Mouse (Mus musculus): ENCODE data around the gene Trpc3. TPM values are rescaled to one million over a fixed set of nuclear protein-coding genes. Genes with fewer than 3 reads are reported as not detected.
"Not testable (repeated sequence)": the region's sequence is repeated elsewhere in the genome, so short reads cannot be mapped to it uniquely, and the experiment has no call there.

Gene Trpc3
- total RNA-seq, 2 experiments from 2014 or later: not detected

DNA sequence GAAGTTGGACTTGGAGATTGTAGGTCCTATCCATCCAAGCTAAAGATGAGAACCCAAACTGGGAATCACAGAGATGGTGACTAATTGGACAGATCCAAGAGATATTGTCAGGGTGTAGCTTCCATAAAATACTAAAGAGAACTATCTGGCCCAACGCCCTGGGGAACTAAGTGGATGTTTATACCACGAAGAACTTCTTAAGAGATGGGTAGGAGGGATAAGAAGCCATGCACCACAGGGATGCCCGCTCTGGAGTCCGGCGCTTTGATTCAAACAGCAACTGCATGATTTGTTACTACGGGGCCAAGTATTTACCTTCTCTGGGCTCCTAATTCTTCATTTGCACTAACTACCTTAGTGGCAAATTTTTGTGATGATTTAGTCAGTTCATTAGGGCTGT is 77.3 kb downstream of the Trpc3 start:
- ATAC-seq (replicated peaks; ENCODE audit: low FRiP score, low TSS enrichment, poor library complexity, severe bottlenecking): no peak

DNA sequence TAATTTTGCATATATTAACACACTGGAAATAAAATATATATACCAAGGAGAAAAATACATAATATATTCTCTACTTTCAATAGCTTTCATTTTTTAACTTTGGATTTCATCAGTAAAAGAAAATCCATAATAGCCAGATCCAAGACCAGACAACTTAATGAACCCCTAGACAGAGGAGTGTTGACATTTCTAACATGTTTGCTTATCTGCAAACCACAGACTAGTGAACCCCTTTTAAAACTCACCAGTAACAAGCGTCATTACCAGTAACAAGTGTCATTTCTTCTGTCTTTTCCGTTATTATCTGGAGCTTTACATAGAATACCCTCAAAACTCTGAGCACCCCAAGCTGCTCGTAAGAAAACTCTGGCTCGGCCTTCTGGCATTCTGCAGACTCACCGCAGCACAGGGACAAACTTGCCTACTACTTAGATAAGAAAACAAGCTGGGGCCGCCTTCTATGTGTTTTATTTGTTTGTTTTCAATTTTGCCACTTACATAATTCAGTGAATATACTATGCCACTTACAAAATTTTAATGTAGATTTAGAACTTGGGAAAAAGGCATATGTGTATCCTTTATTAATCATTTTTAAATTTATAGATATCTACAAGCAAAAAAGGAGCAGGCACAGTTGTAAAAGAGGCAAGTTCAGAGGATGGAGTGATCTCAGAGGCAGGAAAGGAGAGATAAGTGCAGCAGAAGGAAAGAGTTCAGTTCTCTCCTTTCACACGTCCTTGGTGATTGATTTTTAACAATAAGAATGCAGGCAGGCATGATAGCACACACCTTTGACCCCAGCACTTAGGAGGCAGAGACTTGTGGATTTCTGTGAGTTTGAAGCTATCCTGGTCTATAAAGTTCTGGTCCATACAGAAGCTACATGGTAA is 83.8 kb downstream of the Trpc3 start:
- peak; percentile 86 for ATAC-seq (replicated peaks; ENCODE audit: low FRiP score, low TSS enrichment, poor library complexity, severe bottlenecking)

DNA sequence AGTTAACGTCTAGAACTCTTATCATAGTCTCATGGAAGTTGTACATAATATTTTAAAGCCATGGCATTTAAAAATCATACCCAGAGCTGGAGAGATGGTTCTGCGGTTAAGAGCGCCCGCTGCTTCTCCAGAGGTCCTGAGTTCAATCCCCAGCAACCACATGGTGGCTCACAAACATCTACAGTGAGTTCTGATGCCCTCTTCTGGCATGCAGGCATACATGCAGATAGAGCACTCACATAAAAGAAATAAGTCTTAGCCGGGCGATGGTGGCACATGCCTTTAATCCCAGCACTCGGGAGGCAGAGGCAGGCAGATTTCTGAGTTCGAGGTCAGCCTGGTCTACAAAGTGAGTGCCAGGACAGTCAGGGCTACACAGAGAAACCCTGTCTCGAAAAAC is 90.2 kb downstream of the Trpc3 start:
- ATAC-seq (replicated peaks; ENCODE audit: low FRiP score, low TSS enrichment, poor library complexity, severe bottlenecking): not testable (repeated sequence)

DNA sequence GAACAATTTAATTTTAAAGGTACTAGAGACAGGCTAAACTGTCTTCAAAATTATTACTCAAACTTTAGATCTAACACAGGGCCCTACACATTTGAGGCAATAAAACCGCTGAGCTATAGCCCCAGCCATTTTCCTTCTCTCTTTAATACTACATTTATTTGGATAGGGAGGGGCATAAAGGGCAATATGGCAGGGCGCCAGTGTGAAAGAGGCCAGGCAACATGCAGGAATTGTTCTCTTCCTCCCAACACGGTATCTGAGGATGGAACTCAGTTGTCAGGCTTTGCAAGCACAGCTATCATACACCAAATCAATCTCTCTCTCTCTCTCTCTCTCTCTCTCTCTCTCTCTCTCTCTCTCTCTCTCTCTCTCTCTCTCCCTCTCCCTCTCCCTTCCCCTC is 91.2 kb downstream of the Trpc3 start:
- ATAC-seq (replicated peaks; ENCODE audit: low FRiP score, low TSS enrichment, poor library complexity, severe bottlenecking): no peak

DNA sequence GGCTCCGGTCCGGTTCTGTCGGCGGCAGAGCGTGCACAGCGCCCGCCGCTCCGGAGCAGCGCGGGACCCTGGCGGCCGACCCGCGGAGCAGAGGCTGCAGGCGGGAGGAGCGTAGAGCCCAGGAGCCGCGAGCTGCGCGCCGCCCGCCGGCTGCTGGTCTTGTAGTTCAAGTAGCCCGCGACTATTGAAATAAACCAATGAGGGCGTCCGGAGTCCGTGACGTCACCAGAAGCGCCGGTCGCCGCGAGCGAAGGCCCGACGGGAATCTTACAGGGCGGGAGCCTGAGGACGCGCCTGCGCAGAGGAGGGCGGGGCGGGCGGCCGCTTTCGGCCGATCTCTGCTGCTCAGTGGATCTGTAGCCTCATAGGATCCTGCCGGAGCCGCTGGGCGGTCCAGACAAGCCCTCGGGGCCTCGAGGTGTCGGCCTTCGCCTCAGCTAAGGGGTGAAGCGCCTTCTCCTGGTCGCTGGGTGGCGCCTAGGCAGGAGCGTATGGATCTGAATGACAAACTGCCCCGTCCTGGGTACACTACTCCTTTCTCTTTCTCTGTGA is 118.1 kb downstream of the Trpc3 start, which contains the start of gene Ccna2:
Gene Ccna2, minus strand, starts transcription at position 324 of the 552 bp plus-strand sequence.
- ATAC-seq (replicated peaks; ENCODE audit: low FRiP score, low TSS enrichment, poor library complexity, severe bottlenecking): peak; percentile 95

DNA sequence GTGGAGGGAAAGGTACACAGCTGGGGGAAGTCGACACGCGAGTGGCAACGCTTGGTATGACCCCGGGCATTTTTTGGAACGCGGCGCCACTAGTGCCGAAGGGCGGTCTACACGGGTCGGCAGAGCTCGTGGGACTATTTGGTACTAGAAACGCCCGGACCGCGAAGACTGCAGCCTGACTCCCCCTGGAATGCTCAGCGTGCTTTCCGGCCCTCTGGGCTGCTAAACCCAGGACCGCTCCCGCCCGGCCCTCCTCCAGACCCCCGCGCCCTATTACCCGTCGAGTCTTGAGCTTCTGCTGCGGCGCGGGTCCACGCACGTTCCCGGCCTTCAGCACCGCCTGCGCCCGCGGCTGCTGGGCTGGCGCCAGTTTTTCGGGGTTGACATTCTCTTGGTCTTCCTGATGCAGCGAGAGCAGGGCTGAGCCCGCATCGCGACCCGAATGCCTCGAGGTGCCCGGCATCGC is 118.6 kb downstream of the Trpc3 start:
- peak; percentile 2; the same call in 1 of the 2 replicates for ATAC-seq (replicated peaks; ENCODE audit: low FRiP score, low TSS enrichment, poor library complexity, severe bottlenecking)

Other genes starting within 250 kb of the Trpc3 start
- gene Anxa5, start 214.3 kb downstream of the Trpc3 start, total RNA-seq (2014; fragmentation: Nextera tagmentation): 7.1 and 9.9 TPM in 2 replicates
- 16.3 and 26.3 TPM in 2 replicates for gene Anxa5, start 214.3 kb downstream of the Trpc3 start, total RNA-seq (2017)
- 1.1 TPM in 1 of 2 replicates, not detected in the other for gene 1810062G17Rik, start 214.2 kb downstream of the Trpc3 start, total RNA-seq (2014; fragmentation: Nextera tagmentation)
- gene 1810062G17Rik, start 214.2 kb downstream of the Trpc3 start, total RNA-seq (2017): 3.0 TPM in 1 of 2 replicates, not detected in the other
- not detected in 2 replicates for gene Gm11549, start 168.4 kb downstream of the Trpc3 start, total RNA-seq (2014; fragmentation: Nextera tagmentation)
- not detected in 2 replicates for gene Gm11549, start 168.4 kb downstream of the Trpc3 start, total RNA-seq (2017)
- 57.8 and 68.1 TPM in 2 replicates for gene Exosc9, start 137.6 kb downstream of the Trpc3 start, total RNA-seq (2014; fragmentation: Nextera tagmentation)
- 117 and 135 TPM in 2 replicates for gene Exosc9, start 137.6 kb downstream of the Trpc3 start, total RNA-seq (2017)
- gene Ccna2, start 118.0 kb downstream of the Trpc3 start, total RNA-seq (2014; fragmentation: Nextera tagmentation): 167 and 202 TPM in 2 replicates
- 173 and 226 TPM in 2 replicates for gene Ccna2, start 118.0 kb downstream of the Trpc3 start, total RNA-seq (2017)
- 2.4 and 3.4 TPM in 2 replicates for gene Bbs7, start 76.7 kb downstream of the Trpc3 start, total RNA-seq (2014; fragmentation: Nextera tagmentation)
- 3.7 and 4.7 TPM in 2 replicates for gene Bbs7, start 76.7 kb downstream of the Trpc3 start, total RNA-seq (2017)
- 67.8 and 79.9 TPM in 2 replicates for gene 4932438A13Rik, start 172.9 kb upstream of the Trpc3 start, total RNA-seq (2014; fragmentation: Nextera tagmentation)
- 46.4 and 55.3 TPM in 2 replicates for gene 4932438A13Rik, start 172.9 kb upstream of the Trpc3 start, total RNA-seq (2017)

All from megakaryocyte-erythroid progenitor cell, adult 5-6 weeks (primary cell).